Mouse (Mus musculus) spleen, postnatal 10 days (tissue): ENCODE data around the gene Pik3r2.
"Not testable (repeated sequence)": the region's sequence is repeated elsewhere in the genome, so short reads cannot be mapped to it uniquely, and the experiment has no call there.

Source experiments
- DNase-seq, 2 experiments: peaks; one replicate each; pipeline ENCODE4 v3.0.0; 2021 to 2022; ENCODE audit warnings: low spot score in 2 of 2

Gene Pik3r2

GRCm38 (mm10) chr8:70776496-70777444, at the start of gene Pik3r2:
Gene Pik3r2 (minus strand): TSS chr8:70776713.
- DNase-seq = peak; percentile 97 to 98

GRCm38 (mm10) chr8:70825816-70826215, 49.3 kb upstream of the Pik3r2 start:
- DNase-seq = no peak

GRCm38 (mm10) chr8:70823802-70824201, 47.3 kb upstream of the Pik3r2 start:
- no peak for DNase-seq

- DNase-seq = not testable (repeated sequence)
These were observed 46.1 kb upstream of the Pik3r2 start for GRCm38 (mm10) chr8:70822594-70822993.

- DNase-seq = no peak
These were observed 45.5 kb upstream of the Pik3r2 start for GRCm38 (mm10) chr8:70821992-70822391.

- peak; percentile 72 to 83 for DNase-seq
These were observed 45.0 kb upstream of the Pik3r2 start for GRCm38 (mm10) chr8:70821399-70821962.

- peak in 1 of 2 experiments; percentile 43 for DNase-seq
These were observed 43.8 kb upstream of the Pik3r2 start for GRCm38 (mm10) chr8:70820101-70820935.

- DNase-seq = peak in 1 of 2 experiments; percentile 79
These were observed 40.2 kb upstream of the Pik3r2 start for GRCm38 (mm10) chr8:70816679-70817078.

- no peak for DNase-seq
These were observed 36.4 kb upstream of the Pik3r2 start for GRCm38 (mm10) chr8:70812885-70813284.

- no peak for DNase-seq
These were observed 35.5 kb upstream of the Pik3r2 start for GRCm38 (mm10) chr8:70812055-70812454.

GRCm38 (mm10) chr8:70810962-70811680, 34.6 kb upstream of the Pik3r2 start:
- DNase-seq = no peak

GRCm38 (mm10) chr8:70808955-70809701, 32.6 kb upstream of the Pik3r2 start:
- DNase-seq = no peak

GRCm38 (mm10) chr8:70808239-70808638, 31.7 kb upstream of the Pik3r2 start, which contains the start of gene Il12rb1:
Gene Il12rb1 (plus strand): TSS chr8:70808449.
- no peak for DNase-seq

GRCm38 (mm10) chr8:70807304-70807703, 30.8 kb upstream of the Pik3r2 start:
- DNase-seq = no peak

- DNase-seq = peak in 1 of 2 experiments; percentile 68
These were observed 30.0 kb upstream of the Pik3r2 start for GRCm38 (mm10) chr8:70806541-70806940.

- peak; percentile 55 to 90 for DNase-seq
These were observed 28.1 kb upstream of the Pik3r2 start, which contains the start of gene Mast3 for GRCm38 (mm10) chr8:70804481-70805206. Gene Mast3 (minus strand): TSS chr8:70805054.

GRCm38 (mm10) chr8:70803761-70804480, 27.4 kb upstream of the Pik3r2 start:
- peak; percentile 66 to 84 for DNase-seq

- DNase-seq = no peak
These were observed 26.4 kb upstream of the Pik3r2 start for GRCm38 (mm10) chr8:70802786-70803510.
